Mouse (Mus musculus) intestine, postnatal 0 days (tissue): Measurements from ENCODE around the gene Aspg. TPM values are rescaled to one million over a fixed set of nuclear protein-coding genes. Genes with fewer than 3 reads are reported as not detected.

Experiments used
- ATAC-seq: fragments of 200-750 bp; cut with Nextera tagmentation; 2 replicates; pipeline ENCODE4 v1.8.0; 2017; ENCODE audit warnings: mild to moderate bottlenecking, moderate TSS enrichment, moderate library complexity
- H3K27ac ChIP-seq: fragments of 300-500 bp; sonication (generic); 2 replicates; pipeline ENCODE4 v1.5.1; 2014; ENCODE audit warnings: mild to moderate bottlenecking, low read depth, low read length, moderate library complexity
- H3K27me3 ChIP-seq: fragments of 300-500 bp; sonication (generic); replicated peaks from 2 replicates; pipeline ENCODE4 v1.6.1; 2014; ENCODE audit warnings: low read length, mixed read lengths; ENCODE audit not compliant: control insufficient read depth, insufficient read depth
- H3K36me3 ChIP-seq: fragments of 300-500 bp; sonication (generic); 2 replicates; pipeline ENCODE4 v1.6.1; 2014; ENCODE audit warnings: mild to moderate bottlenecking, moderate library complexity; ENCODE audit not compliant: control insufficient read depth, insufficient read depth
- H3K4me1 ChIP-seq: fragments of 300-500 bp; sonication (generic); replicated peaks from 2 replicates; pipeline ENCODE4 v1.6.1; 2014; ENCODE audit warnings: antibody characterized with exemption, low read length, mixed read lengths; ENCODE audit not compliant: control insufficient read depth, insufficient read depth
- H3K4me2 ChIP-seq: fragments of 300-500 bp; sonication (generic); replicated peaks from 2 replicates; pipeline ENCODE4 v1.6.1; 2014; ENCODE audit warnings: low read depth, mild to moderate bottlenecking, moderate library complexity
- H3K4me3 ChIP-seq: fragments of 300-500 bp; sonication (generic); 2 replicates; pipeline ENCODE4 v1.5.1; 2014; ENCODE audit warnings: low read depth, low read length
- H3K9ac ChIP-seq: fragments of 300-500 bp; sonication (generic); 2 replicates; pipeline ENCODE4 v1.6.1; 2014; ENCODE audit warnings: mild to moderate bottlenecking, low read depth, low read length
- H3K9me3 ChIP-seq: fragments of 300-500 bp; sonication (generic); 2 replicates; pipeline ENCODE4 v1.6.1; 2016; ENCODE audit warnings: mixed run types; ENCODE audit not compliant: control insufficient read depth
- CTCF ChIP-seq: sonication (generic); IDR thresholded peaks from 2 replicates; pipeline ENCODE4 v1.5.1; 2016; ENCODE audit warnings: low read depth, mild to moderate bottlenecking, control low read depth, antibody characterized with exemption, moderate library complexity
- WGBS: fragments of 180-500 bp; shearing (Covaris S2); extraction: QIAGEN DNeasy Blood & Tissue Kit; methylation state at CpG from one replicate; pipeline ENCODE4 v1.1.7; 2014; 5-methylcytosine and 5-hydroxymethylcytosine counted together
- microRNA counts: library from miRNA; unstranded; fragments of <30 nt; microRNA quantifications from one replicate; lab custom pipeline; 2016
- microRNA-seq: library from miRNA; unstranded; fragments of <30 nt; microRNA quantifications from one replicate; pipeline ENCODE4, GENCODE M21; 2016
- polyA plus RNA-seq: library from polyadenylated mRNA; unstranded; fragments of >200 nt; fragmentation: Nextera tagmentation; extraction: Ambion mirVana; gene quantifications from 2 replicates; pipeline ENCODE4 v1.2.1, GENCODE M21; 2015

Gene Aspg
- polyA plus RNA-seq, 1 experiment from 2014 or later, result 14.3 TPM

DNA sequence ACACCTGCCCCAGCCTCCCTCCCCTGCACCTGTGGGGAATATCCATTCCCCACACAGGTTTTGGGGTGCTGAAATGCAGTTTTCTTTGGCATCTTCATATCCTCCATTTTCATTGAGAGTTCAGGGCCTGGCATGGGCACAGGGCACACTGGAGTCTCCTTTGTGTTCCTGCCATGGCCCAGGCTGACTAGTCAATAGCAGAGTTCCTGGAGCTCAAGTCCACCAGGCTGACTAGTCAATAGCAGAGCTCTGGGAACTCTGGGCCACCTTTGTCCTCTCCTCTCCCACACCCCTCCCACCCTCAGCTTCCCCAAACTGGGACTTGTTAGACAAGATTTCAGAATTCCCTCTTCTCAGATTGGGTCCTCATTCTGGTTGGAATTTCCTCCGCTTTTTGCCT lies 65.2 kb downstream of the Aspg start:
- no peak overlapping the region for H3K9ac ChIP-seq
- H3K4me2 ChIP-seq, result no peak overlapping the region
- no peak overlapping the region for H3K27ac ChIP-seq
- WGBS, result 90% methylated on average over 1 of the region's 1 CpGs
- no peaks in the 10 kb centered on the region for H3K36me3 ChIP-seq
- no peak overlapping the region for H3K4me3 ChIP-seq
- no peak for TF ChIP-seq CTCF
- no peaks in the 10 kb centered on the region for H3K4me1 ChIP-seq
- no peaks in the 10 kb centered on the region for H3K27me3 ChIP-seq
- H3K9me3 ChIP-seq, result no peaks in the 10 kb centered on the region
- no peak for ATAC-seq

GRCm38 (mm10) chr12:112172214-112172613 lies 65.7 kb downstream of the Aspg start:
- H3K27me3 ChIP-seq, result no peaks in the 10 kb centered on the region
- ATAC-seq, result no peak
- no peak overlapping the region for H3K4me2 ChIP-seq
- no peak overlapping the region for H3K4me3 ChIP-seq
- no peaks in the 10 kb centered on the region for H3K9me3 ChIP-seq
- no peaks in the 10 kb centered on the region for H3K4me1 ChIP-seq
- TF ChIP-seq CTCF, result no peak
- H3K9ac ChIP-seq, result no peak overlapping the region
- no peaks in the 10 kb centered on the region for H3K36me3 ChIP-seq
- no peak overlapping the region for H3K27ac ChIP-seq
- 54% methylated on average over 8 of the region's 8 CpGs for WGBS

MicroRNA genes within 50 kb of the gene (microRNA counts, 519-probe panel; counts per million panel counts)
- microRNA mmu-miR-203 (lab: Ali Mortazavi, UCI), result 5,330 counts per million, percentile 88 among the panel's probes with 10 or more counts

Small RNA genes lying within 50 kb of the gene (microRNA-seq; reads per million reads assigned to microRNA genes)
- 15,275 reads per million, percentile 95 among the genes with 10 or more reads in this experiment for gene Mir203
- gene Mir3073a, result not detected
- not detected for gene Mir3073b

Other genes with a start within 250 kb of the Aspg start
- gene Ppp1r13b, start 198.6 kb upstream of the Aspg start, polyA plus RNA-seq, result 13.6 and 16.7 TPM in 2 replicates
- gene Atp5mpl, start 139.7 kb upstream of the Aspg start, polyA plus RNA-seq, result 1,268 and 1,348 TPM in 2 replicates
- gene Tdrd9, start 135.1 kb upstream of the Aspg start, polyA plus RNA-seq, result 0.04 TPM in 1 of 2 replicates, not detected in the other
- not detected in 2 replicates for gene Rd3l, start 125.4 kb upstream of the Aspg start, polyA plus RNA-seq
- gene Kif26a, start 39.5 kb downstream of the Aspg start, polyA plus RNA-seq, result 0.89 and 1.1 TPM in 2 replicates